Mouse (Mus musculus) megakaryocyte, embryonic 14.5 days (primary cell): Measurements from ENCODE around the gene Ttll3. TPM values are rescaled to one million over a fixed set of nuclear protein-coding genes. Genes with fewer than 3 reads are reported as not detected.

Experiments used
- H3K27me3 ChIP-seq: replicated peaks from 2 replicates; pipeline ENCODE3; 2012; ENCODE audit warnings: inconsistent platforms
- H3K36me3 ChIP-seq: replicated peaks from 2 replicates; pipeline ENCODE3; 2012; ENCODE audit warnings: low read length, inconsistent platforms, mixed read lengths
- H3K4me1 ChIP-seq: 2 replicates; pipeline ENCODE4 v1.6.1; 2012; ENCODE audit warnings: inconsistent platforms
- H3K4me3 ChIP-seq: replicated peaks from 2 replicates; pipeline ENCODE3; 2012; ENCODE audit warnings: moderate library complexity, mild to moderate bottlenecking, inconsistent platforms
- H3K9me3 ChIP-seq: 2 replicates; pipeline ENCODE4 v1.6.1; 2012; ENCODE audit warnings: inconsistent platforms
- FLI1 ChIP-seq: IDR thresholded peaks from 2 replicates; pipeline ENCODE4 v1.6.1; 2012; ENCODE audit warnings: low read length, inconsistent platforms, mixed read lengths
- GATA1 ChIP-seq: IDR thresholded peaks from 3 replicates; pipeline ENCODE4 v1.6.1; 2012; ENCODE audit warnings: mixed read lengths, low read length, inconsistent platforms, borderline replicate concordance
- polyA plus RNA-seq: library from polyadenylated mRNA; stranded (reverse); fragments of >175 nt; gene quantifications from 2 replicates; pipeline ENCODE4 v1.2.3, GENCODE M21; 2012; ENCODE audit warnings: low replicate concordance; ENCODE audit not compliant: insufficient read depth

The Ttll3 gene
- polyA plus RNA-seq, 1 experiment: 28.0 TPM

DNA sequence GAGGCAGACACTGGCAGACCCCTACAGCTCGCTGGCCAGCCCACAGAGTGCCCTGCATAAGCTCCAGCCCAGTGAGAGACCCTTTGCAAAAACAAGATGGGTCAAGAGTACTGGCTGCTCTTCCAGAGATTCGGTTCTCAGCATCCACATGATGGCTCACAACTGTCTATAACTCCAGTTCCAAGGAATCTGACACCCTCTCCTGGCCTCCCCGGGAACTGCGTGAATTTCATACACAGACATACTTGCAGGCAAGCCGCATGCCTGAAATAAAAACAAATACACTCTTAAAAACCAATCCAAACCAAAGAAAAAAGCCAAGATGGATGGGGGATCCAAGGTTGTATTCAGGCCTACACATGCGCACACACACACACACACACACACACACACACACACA, 6.4 kb downstream of the Ttll3 start:
- TF ChIP-seq FLI1: no peak
- Histone ChIP-seq H3K36me3 (peaks cover 98% of the 10 kb centered on the region), H3K9me3 (peaks cover 8% of the 10 kb centered on the region; the same call in 1 of the 2 replicates), H3K4me1 (peaks cover 17% of the 10 kb centered on the region), H3K4me3 (no peak overlapping the region), H3K27me3 (no peaks in the 10 kb centered on the region)

DNA sequence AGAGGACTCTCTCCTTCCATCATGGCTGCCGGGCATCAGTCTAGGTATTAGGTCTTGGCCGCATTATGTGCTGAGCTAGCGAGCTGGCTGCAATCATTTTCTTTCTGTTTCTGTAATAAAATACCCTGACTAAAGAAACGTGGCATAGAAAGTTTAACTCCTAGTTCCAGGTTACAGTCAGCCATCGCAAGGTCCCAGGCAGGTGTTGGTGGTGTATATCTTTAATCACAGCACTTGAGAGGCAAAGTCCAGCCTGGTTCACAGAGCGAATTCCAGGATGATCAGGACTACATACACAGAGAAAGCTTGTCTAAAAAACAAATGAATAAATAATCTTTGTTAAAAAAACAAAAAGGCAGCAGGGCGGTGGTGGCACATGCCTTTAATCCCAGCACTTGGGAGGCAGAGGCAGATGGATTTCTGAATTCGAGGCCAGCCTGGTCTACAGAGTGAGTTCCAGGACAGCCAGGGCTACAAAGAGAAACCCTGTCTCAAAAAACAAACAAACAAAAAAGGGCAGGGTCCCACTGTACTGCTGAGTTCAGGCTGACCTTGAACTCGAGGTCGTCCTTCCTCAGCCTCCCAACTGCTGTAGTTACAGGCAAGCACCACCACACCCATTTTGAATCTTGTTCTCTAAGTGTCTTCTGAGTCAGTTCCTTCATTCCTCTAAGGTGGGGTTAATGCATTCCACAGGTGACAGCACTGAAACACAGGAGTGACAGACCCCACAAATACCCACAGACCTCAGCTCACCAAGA, 7.4 kb downstream of the Ttll3 start:
- peaks cover 98% of the 10 kb centered on the region for H3K36me3 ChIP-seq
- TF ChIP-seq FLI1 (no peak), GATA1 (no peak)
- no peaks in the 10 kb centered on the region for H3K27me3 ChIP-seq

DNA sequence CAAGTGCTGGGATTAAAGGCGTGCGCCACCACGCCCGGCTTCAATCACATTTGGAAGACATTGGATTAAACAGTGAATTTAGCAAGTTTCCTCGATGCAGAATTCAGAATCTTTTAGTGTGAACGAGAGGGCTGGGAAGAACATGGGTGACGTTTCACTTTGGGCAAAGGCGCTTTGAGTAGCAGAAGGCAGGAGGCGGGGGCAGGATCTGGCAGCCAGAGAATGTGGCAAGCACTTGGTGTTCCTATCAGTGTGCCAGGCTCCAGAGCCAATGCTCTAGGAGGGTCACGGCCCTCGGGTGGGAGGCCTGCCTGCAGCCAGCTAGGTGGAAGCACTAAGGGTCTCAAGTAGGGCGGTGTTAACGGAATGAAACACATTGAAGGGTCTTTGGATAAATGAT, 13.0 kb downstream of the Ttll3 start:
- Histone ChIP-seq H3K9me3 (no peaks in the 10 kb centered on the region), H3K4me3 (no peak overlapping the region), H3K36me3 (peaks cover 100% of the 10 kb centered on the region), H3K4me1 (peaks cover 13% of the 10 kb centered on the region), H3K27me3 (no peaks in the 10 kb centered on the region)
- no peak for TF ChIP-seq GATA1
- no peak for TF ChIP-seq FLI1

More for the DNA sequence above, 7.4 kb downstream of the Ttll3 start:
- Histone ChIP-seq H3K9me3 (peaks cover 8% of the 10 kb centered on the region; the same call in 1 of the 2 replicates), H3K4me1 (peaks cover 26% of the 10 kb centered on the region), H3K4me3 (no peak overlapping the region)

DNA sequence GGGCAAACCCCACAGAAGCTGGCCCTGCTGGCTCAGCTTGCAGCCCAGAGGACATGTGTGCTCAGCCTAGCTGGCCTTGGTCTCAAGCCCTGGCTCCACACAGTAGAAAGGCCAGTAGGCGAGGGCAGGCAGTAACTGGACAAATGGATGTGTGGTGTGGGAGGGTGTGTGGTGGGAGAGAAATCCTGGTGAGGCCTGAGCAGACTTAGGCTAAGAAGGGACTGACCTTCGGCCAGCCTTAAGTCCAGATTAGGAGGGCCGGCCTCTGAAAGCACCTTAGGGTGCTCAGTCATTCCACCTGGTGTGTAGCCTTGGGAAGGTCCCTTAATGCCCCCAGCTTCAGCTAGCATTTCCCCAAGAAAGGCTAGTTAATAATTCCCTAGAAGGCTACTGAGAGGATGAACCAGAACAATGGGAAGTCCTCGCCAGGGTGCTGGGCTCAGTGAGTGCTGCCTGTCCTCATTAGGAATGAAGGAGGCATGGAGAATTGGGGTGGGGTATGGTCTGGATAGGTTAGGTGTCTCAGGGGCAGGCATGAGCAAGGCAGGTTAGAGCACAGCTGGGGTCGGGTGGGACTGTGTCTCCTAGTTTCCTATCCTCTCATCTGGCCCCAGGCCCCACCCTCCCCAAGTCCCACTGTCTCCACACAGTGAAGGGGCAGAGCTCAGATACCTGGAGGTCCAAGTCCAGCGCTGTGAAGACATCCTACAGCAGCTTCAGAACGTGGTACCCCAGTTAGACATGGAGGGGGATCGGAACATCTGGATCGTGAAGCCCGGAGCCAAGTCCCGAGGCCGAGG, 15.8 kb downstream of the Ttll3 start:
- H3K36me3 ChIP-seq: peaks cover 100% of the 10 kb centered on the region
- no peak for TF ChIP-seq FLI1
- TF ChIP-seq GATA1: no peak
- H3K27me3 ChIP-seq: no peaks in the 10 kb centered on the region
- peaks cover 18% of the 10 kb centered on the region for H3K4me1 ChIP-seq
- no peak overlapping the region for H3K4me3 ChIP-seq
- H3K9me3 ChIP-seq: no peaks in the 10 kb centered on the region

DNA sequence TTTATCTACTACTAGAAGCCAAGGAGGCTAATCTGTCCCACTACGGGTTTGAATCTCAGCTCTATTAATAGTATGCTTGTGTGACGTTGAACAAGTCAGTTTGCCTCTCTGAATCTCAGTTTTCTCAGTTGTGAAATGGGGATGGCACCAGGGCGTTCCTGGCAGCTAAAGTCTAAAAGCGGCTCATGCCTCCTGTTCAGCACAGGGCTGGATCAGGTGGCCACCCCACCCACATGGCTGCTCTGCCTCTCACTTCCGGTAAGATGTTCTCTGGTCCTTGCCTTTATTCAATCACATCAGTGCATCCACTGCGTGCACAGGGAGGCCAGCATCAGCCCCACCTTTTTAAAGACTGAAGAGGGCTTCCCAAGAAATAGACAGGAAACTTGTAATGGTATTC, 16.4 kb downstream of the Ttll3 start:
- peaks cover 17% of the 10 kb centered on the region for H3K4me1 ChIP-seq
- TF ChIP-seq GATA1 (no peak), FLI1 (no peak)
- peaks cover 100% of the 10 kb centered on the region for H3K36me3 ChIP-seq
- no peaks in the 10 kb centered on the region for H3K27me3 ChIP-seq
- H3K4me3 ChIP-seq: no peak overlapping the region
- H3K9me3 ChIP-seq: no peaks in the 10 kb centered on the region

DNA sequence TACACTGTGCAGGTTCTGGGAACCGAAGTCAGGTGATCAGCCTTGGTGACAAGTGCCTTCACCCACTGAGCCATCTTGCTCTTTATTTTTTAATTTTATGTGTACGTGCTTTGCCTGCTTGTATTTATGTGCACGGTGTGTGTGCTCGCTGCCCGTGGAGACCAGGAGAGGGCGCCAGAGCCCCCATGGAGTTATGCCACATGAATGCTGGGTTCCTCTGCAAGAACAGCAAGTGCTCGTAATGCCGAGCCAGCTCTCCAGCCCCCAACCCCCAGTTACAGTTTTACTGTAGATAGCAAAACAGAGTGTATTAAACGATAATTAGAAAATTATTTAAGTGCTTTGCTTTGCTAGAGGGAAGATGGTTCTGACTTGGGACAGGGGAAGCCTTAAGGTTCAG, 17.6 kb downstream of the Ttll3 start:
- Histone ChIP-seq H3K27me3 (no peaks in the 10 kb centered on the region), H3K9me3 (no peaks in the 10 kb centered on the region), H3K4me3 (no peak overlapping the region), H3K36me3 (peaks cover 100% of the 10 kb centered on the region), H3K4me1 (peaks cover 7% of the 10 kb centered on the region; the same call in 1 of the 2 replicates)
- TF ChIP-seq GATA1 (no peak), FLI1 (no peak)

DNA sequence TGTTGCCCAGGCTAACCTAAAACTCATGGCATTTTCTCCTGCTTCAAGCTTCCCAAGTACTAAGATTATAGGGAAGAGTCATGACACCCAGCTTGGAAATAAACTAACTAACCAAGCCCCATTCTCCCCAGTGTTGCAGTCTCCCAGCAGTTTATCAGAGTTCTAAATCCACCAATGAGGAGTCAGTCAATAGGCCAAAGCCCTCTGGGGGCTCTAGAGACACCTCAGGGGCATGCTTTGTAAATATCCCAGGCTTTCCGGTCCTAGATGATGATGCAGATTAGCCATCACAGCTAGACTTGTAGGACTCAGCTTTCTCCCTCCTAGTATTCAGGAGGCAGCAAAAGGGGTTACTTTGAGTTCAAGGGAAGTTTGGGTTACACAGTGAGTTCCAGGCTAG, 20.9 kb downstream of the Ttll3 start:
- no peak for TF ChIP-seq FLI1
- TF ChIP-seq GATA1: no peak
- H3K4me1 ChIP-seq: peaks cover 5% of the 10 kb centered on the region; the same call in 1 of the 2 replicates
- H3K4me3 ChIP-seq: no peak overlapping the region
- H3K27me3 ChIP-seq: no peaks in the 10 kb centered on the region
- H3K9me3 ChIP-seq: no peaks in the 10 kb centered on the region
- peaks cover 100% of the 10 kb centered on the region for H3K36me3 ChIP-seq

DNA sequence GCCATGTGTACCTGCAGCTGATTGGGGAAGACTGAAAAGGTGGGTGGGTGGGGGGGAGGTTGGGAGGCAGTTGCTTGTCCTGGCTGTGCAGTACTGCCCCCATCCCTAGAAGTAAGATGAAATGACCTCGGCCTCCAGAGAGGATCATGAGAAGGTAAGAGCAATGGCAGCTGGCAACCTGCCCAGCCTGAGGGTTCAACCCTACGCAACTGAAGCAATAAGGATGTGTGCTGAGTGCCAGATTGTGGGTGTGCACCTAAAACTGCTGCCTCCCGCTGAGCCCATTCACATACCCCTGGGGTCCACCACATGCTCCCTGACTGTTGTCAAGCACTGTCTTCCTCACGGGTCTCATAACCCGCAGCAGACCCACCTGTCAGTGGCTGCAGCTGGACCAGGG, 27.4 kb downstream of the Ttll3 start:
- Histone ChIP-seq H3K9me3 (no peaks in the 10 kb centered on the region), H3K4me3 (no peak overlapping the region), H3K4me1 (peaks cover 40% of the 10 kb centered on the region), H3K27me3 (no peaks in the 10 kb centered on the region), H3K36me3 (peaks cover 61% of the 10 kb centered on the region)
- TF ChIP-seq GATA1: no peak
- no peak for TF ChIP-seq FLI1

DNA sequence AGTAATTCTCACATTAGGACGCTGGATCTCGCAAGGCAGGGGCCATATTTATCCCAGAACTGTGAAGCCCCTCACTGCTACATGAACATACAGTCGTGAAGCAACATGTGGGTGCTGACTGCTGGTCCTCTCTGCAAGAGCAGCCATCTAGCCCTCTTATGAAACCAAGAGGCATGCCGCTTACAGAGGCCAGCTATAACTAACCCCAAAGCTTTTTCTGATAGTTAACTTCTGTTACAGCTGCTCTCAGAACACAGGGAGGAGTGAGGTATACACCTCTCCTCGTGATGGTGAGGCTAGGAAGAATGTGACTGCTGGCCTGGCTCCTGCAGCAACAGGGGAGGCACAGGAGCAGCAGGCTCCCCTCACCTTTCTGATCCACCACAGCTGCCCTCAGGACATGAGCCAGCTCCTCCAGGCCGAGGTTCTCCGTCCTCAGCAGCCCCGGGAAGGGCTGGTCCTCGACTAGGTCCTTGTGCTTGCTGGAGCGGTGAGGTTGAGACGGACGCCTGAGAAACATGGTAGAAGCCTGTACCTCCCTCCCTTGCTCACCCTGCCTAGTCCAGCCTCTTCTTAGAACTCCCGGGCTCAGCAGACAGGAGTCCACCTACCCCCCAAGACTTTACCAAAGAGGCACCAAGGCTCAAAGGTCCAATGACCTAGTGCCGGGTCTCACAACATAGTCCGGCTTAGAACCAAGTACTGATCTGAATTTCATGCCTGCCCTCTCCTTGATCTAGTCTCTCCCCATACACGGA, 29.6 kb downstream of the Ttll3 start:
- H3K36me3 ChIP-seq: peaks cover 39% of the 10 kb centered on the region
- peaks cover 51% of the 10 kb centered on the region for H3K4me1 ChIP-seq
- TF ChIP-seq FLI1 (no peak), GATA1 (no peak)
- H3K27me3 ChIP-seq: no peaks in the 10 kb centered on the region
- H3K9me3 ChIP-seq: no peaks in the 10 kb centered on the region
- peak overlapping the region; percentile 96 for H3K4me3 ChIP-seq

DNA sequence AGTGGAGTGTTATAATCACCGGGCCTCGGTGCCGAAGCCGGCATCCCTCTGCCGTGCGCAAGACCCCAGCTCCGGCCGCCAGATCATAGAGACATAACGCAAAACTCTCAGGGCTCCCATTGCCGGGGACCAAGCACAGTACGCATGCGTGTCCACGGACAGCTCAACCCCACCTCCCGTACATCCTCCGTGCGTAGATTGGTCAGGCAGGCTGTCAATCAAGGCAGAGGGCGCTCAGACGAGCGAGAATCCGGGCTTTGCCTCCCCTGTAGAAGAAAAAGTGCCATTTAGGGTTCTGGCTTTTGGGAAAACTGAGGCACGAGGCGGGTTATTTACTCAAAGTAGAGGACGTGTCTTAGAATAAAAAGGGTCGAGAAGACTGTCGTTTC, 30.1 kb downstream of the Ttll3 start, which contains the start of gene Rpusd3:
Rpusd3 (minus strand) TSS at position 142 of the 389 bp plus-strand sequence.
- H3K27me3 ChIP-seq: no peaks in the 10 kb centered on the region
- H3K4me3 ChIP-seq: peak within 1 kb of the TSS; percentile 96
- H3K9me3 ChIP-seq: no peaks in the 10 kb centered on the region
- H3K4me1 ChIP-seq: peaks cover 52% of the 10 kb centered on the region
- peaks cover 33% of the 10 kb centered on the region for H3K36me3 ChIP-seq
- TF ChIP-seq FLI1: no peak
- no peak for TF ChIP-seq GATA1
